Mouse (Mus musculus) hematopoietic stem cell, adult 5-6 weeks (primary cell): ENCODE data around the gene Rnf44. TPM values are rescaled to one million over a fixed set of nuclear protein-coding genes. Genes with fewer than 3 reads are reported as not detected.

Experiments
- ATAC-seq, 2 experiments: fragments of 125-278 bp in 1 of 2; replicated peaks in 1 of 2; 2 replicates each; pipeline ENCODE4 v1.8.0; 2016 to 2017; ENCODE audit warnings: inconsistent platforms in 2 of 2, mild to moderate bottlenecking in 2 of 2, moderate number of reproducible peaks in 2 of 2, low read depth in 1 of 2, moderate TSS enrichment in 1 of 2; ENCODE audit not compliant: low FRiP score in 2 of 2, poor library complexity in 2 of 2, severe bottlenecking in 2 of 2, insufficient read depth in 1 of 2, low TSS enrichment in 1 of 2
- total RNA-seq: library from RNA; stranded (forward); fragments of 172-1452, 232-1000 nt; gene quantifications from 2 replicates; pipeline ENCODE4 v1.2.3, GENCODE M21; 2017

Rnf44 gene
- total RNA-seq, 1 experiment from 2014 or later: 44.4 TPM

DNA sequence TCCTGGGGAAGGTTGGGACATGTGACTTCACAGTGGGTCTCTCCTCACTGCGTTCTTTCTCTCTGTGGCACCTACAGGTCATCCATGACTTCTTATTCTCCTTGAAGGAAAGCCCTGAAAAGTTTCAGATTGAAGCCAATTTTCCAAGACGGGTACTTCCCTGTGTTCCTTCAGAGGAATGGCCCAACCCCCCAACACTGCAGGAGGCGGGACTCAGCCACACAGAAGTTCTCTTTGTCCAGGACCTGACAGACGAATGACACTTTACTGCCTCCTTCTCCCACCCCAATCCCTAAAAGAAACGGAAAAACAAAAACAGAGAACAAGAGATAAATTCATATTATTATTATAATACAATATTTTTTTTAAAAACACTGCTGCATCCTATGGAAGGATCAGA is 32.8 kb downstream of the Rnf44 start:
- no peak for ATAC-seq

GRCm38 (mm10) chr13:54650461-54650860 is 43.2 kb downstream of the Rnf44 start:
- ATAC-seq: no peak

- ATAC-seq: no peak
Observed at GRCm38 (mm10) chr13:54635011-54635410, 58.7 kb downstream of the Rnf44 start.

DNA sequence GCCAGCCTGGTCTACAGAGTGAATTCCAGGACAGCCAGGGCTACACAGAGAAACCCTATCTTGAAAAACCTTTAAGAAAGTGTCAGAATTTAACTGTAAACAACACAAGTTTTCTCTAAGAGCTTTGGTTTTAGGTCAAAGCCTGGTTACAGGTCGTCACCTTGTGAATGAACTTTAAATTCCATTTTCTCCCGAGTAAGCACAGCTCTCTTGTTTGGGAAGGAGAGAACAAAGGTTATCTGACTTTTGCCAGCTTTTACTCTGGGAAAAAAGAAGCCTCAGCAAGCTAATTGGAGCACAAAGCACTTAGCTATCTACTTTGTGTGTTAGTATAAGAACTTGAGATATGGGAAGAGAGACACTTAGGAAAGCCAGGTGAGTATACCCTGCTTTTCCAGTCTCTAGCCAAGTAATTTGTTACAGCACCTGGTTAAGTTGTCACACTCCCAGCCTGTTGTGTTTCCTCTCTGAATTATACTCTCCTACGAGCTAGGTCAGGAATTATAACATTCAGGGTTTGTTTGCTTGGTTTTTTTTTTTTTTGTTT is 60.9 kb downstream of the Rnf44 start:
- ATAC-seq: no peak

Other genes starting within 250 kb of the Rnf44 start
- 29.4 and 56.5 TPM in 2 replicates for gene Thoc3, start 225.1 kb downstream of the Rnf44 start, total RNA-seq
- 11.4 and 13.7 TPM in 2 replicates for gene Simc1, start 190.1 kb downstream of the Rnf44 start, total RNA-seq
- 20.8 and 27.9 TPM in 2 replicates for gene 4833439L19Rik, start 128.5 kb downstream of the Rnf44 start, total RNA-seq
- gene Arl10, start 118.9 kb downstream of the Rnf44 start, total RNA-seq: 9.3 and 9.9 TPM in 2 replicates
- 56.9 and 59.5 TPM in 2 replicates for gene Nop16, start 103.8 kb downstream of the Rnf44 start, total RNA-seq
- gene Higd2a, start 103.7 kb downstream of the Rnf44 start, total RNA-seq: 36.7 and 40.1 TPM in 2 replicates
- gene Cltb, start 82.6 kb downstream of the Rnf44 start, total RNA-seq: 30.5 and 40.7 TPM in 2 replicates
- 44.5 and 51.6 TPM in 2 replicates for gene Faf2, start 72.1 kb downstream of the Rnf44 start, total RNA-seq
- not detected in 2 replicates for gene Cdhr2, start 7.6 kb upstream of the Rnf44 start, total RNA-seq
- gene Gprin1, start 56.0 kb upstream of the Rnf44 start, total RNA-seq: not detected in 2 replicates
- gene Sncb, start 72.7 kb upstream of the Rnf44 start, total RNA-seq: not detected in 2 replicates
- not detected in 2 replicates for gene Eif4e1b, start 90.1 kb upstream of the Rnf44 start, total RNA-seq
- gene Tspan17, start 95.5 kb upstream of the Rnf44 start, total RNA-seq: 1.3 TPM in 1 of 2 replicates, not detected in the other